Mouse (Mus musculus): ENCODE data around the gene Gm49398.

Gm49398 gene

DNA sequence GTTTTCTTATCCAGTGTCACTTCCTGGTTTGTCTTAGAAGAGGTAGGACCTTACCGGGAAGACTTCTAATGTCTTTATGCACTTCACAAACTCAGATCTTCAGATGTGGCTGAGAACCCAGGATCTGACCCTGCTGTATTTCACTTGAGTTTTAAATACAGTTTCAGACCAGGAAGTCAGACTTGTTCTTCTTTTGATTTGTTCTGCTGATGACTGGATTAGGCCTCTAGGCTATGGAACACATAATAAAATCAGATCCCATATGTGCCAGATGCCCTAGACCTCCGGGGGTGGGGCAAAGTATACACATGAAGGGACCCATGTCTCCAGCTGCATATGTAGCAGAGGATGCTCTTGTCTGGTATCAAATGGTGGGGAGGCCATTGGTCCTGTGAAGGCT lies at the start of gene Gm49398:
TSS of gene Gm49398 (minus strand) at position 101 of the 400 bp plus-strand sequence.
- DNase-seq (ENCODE audit: low spot score) = no peak

DNA sequence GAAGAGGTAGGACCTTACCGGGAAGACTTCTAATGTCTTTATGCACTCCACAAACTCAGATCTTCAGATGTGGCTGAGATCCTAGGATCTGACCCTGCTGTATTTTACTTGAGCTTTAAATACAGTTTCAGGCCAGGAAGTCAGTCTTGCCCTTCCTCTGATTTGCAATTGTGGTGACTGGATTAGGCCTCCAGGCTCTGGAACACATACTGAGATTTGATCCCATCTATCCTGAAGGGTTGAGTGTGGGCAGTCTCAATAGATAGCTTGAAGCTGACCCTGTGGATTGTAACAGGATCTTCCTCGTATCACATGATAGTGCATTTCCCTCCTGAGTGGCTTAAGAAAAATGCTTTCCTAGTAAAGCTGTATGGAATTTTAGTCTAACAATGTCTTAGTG lies 33.4 kb downstream of the Gm49398 start, which contains the start of gene Cts8:
TSS of gene Cts8 (minus strand) at position 101 of the 400 bp plus-strand sequence.
- DNase-seq (ENCODE audit: low spot score) = no peak

DNA sequence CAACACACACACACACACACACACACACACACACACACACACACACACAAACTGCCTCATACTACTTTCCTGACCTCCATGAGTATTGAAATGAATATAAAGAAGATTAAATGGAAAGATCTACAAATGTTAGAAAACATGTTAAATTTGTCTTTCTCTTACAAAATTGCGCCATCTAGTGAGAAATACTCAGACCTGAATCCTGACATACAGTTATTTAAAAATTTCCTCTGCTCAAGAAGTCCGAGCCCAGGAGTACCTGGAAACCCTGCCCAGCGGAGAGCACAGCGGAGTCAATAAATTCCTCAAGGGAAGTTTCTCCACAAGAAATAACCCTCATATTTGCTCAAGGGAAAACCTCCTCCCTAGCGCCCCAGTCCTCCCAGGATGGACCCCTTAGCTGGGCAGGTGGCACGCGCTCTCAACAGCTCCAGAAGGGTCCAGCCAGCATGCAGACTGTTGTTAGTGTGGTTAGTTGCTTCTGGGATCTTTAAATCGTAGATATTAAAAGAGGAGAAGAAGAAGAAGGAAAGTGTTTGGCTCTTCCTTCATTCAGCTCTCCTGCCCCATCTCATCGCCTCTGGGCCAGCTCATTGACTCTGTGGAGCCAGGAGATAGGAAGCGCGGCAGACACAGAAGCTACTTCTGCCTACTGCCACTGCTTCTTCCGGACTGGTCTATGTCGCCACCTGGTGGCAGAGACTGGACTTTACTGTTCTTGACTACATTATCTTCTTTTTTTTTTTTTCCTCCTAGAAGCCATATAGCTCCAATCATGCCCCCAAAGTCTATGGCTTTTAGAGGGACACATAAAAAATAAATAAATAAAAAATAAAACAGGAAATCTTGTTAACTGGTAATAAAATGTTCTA lies 47.3 kb downstream of the Gm49398 start:
- peak; percentile 23 for DNase-seq (ENCODE audit: low spot score)

DNA sequence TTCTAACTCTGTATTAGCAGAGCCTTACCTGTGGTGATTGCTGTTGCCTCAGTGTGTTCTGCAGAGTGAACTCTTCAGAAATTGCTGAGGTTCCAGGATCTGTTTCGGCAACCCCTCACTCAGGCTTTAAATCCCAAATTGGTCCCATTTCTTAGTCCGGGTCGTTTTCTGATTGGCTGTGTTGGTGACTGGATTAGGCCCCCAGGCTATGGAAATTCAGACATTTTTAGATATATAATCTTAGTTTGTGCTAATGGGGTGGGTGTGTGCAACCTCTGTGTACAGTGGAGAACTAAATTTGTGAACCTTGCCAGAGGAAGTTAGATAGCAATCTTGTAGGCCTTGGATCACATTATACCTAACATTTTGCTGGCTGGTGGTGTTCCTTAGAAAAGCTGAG lies 85.3 kb downstream of the Gm49398 start, which contains the start of gene Cts6:
TSS of gene Cts6 (minus strand) at position 101 of the 400 bp plus-strand sequence.
- no peak for DNase-seq (ENCODE audit: low spot score)
